Mouse (Mus musculus): ENCODE measurements at regions not wholly inside any gene's neighbourhood (a gene's known extent, or its start where the extent isn't known, plus 50 kb on each side); places are given as distances from the start of the nearest gene placed in this dataset.
A peak's percentile ranks its signal among the peaks of the same experiment; 100 is the strongest.
"Not testable (repeated sequence)": the region's sequence is repeated elsewhere in the genome, so short reads cannot be mapped to it uniquely, and the experiment has no call there.

GRCm38 (mm10) chr5:142281997-142282396 lies 119.3 kb upstream of the Foxk1 start:
- DNase-seq (ENCODE audit: low read depth) = no peak

- no peak for DNase-seq (ENCODE audit: low read depth)
Observed at GRCm38 (mm10) chr5:142287981-142288380, 113.3 kb upstream of the Foxk1 start.

- DNase-seq (ENCODE audit: low read depth) = no peak
Observed at GRCm38 (mm10) chr5:142291451-142291850, 109.8 kb upstream of the Foxk1 start.

- DNase-seq (ENCODE audit: low read depth) = not testable (repeated sequence)
Observed at GRCm38 (mm10) chr5:142296401-142296800, 104.9 kb upstream of the Foxk1 start.

GRCm38 (mm10) chr5:142299621-142300020 lies 101.7 kb upstream of the Foxk1 start:
- DNase-seq (ENCODE audit: low read depth) = no peak

- no peak for DNase-seq (ENCODE audit: low read depth)
Observed at GRCm38 (mm10) chr5:142308511-142308910, 92.8 kb upstream of the Foxk1 start.

- no peak for DNase-seq (ENCODE audit: low read depth)
Observed at GRCm38 (mm10) chr5:142313944-142314343, 87.4 kb upstream of the Foxk1 start.

GRCm38 (mm10) chr5:142314466-142314865 lies 86.8 kb upstream of the Foxk1 start:
- DNase-seq (ENCODE audit: low read depth) = no peak

GRCm38 (mm10) chr5:142319268-142319667 lies 82.0 kb upstream of the Foxk1 start:
- peak; percentile 78 for DNase-seq (ENCODE audit: low read depth)

- no peak for DNase-seq (ENCODE audit: low read depth)
Observed at GRCm38 (mm10) chr5:142321316-142321715, 80.0 kb upstream of the Foxk1 start.

GRCm38 (mm10) chr5:142324928-142325327 lies 76.4 kb upstream of the Foxk1 start:
- peak; percentile 11 for DNase-seq (ENCODE audit: low read depth)

- DNase-seq (ENCODE audit: low read depth) = no peak
Observed at GRCm38 (mm10) chr5:142325560-142325959, 75.7 kb upstream of the Foxk1 start.

GRCm38 (mm10) chr5:142327261-142327660 lies 74.0 kb upstream of the Foxk1 start:
- DNase-seq (ENCODE audit: low read depth) = peak; percentile 63

GRCm38 (mm10) chr5:142329724-142330520 lies 71.4 kb upstream of the Foxk1 start:
- no peak for DNase-seq (ENCODE audit: low read depth)

GRCm38 (mm10) chr5:142332744-142333143 lies 68.6 kb upstream of the Foxk1 start:
- DNase-seq (ENCODE audit: low read depth) = no peak

GRCm38 (mm10) chr5:142337436-142337835 lies 63.9 kb upstream of the Foxk1 start:
- no peak for DNase-seq (ENCODE audit: low read depth)

- no peak for DNase-seq (ENCODE audit: low read depth)
Observed at GRCm38 (mm10) chr5:142338051-142338450, 63.2 kb upstream of the Foxk1 start.

- DNase-seq (ENCODE audit: low read depth) = no peak
Observed at GRCm38 (mm10) chr5:142340205-142341025, 60.9 kb upstream of the Foxk1 start.

GRCm38 (mm10) chr5:142341026-142341432 lies 60.3 kb upstream of the Foxk1 start:
- no peak for DNase-seq (ENCODE audit: low read depth)

GRCm38 (mm10) chr5:142346454-142346853 lies 54.8 kb upstream of the Foxk1 start:
- no peak for DNase-seq (ENCODE audit: low read depth)

GRCm38 (mm10) chr5:142350574-142350973 lies 50.7 kb upstream of the Foxk1 start:
- no peak for DNase-seq (ENCODE audit: low read depth)

Measured in naive thymus-derived CD4-positive, alpha-beta T cell, adult 2 months (primary cell).